Mouse (Mus musculus) small intestine, adult 2 months (tissue): Measurements from ENCODE around the gene Gpc1. TPM values are rescaled to one million over a fixed set of nuclear protein-coding genes. Genes with fewer than 3 reads are reported as not detected.

Source experiments
- H3K27ac ChIP-seq: fragments of 200-500 bp; 2 replicates; pipeline ENCODE4 v1.5.1; 2012; ENCODE audit warnings: low read depth, low read length, control low read depth, inconsistent platforms; ENCODE audit not compliant: insufficient read depth
- H3K27me3 ChIP-seq: fragments of 200-500 bp; 2 replicates; pipeline ENCODE4 v1.6.1; 2012; ENCODE audit warnings: mild to moderate bottlenecking, moderate library complexity, low read length, inconsistent platforms; ENCODE audit not compliant: control insufficient read depth, insufficient read depth
- H3K36me3 ChIP-seq: fragments of 200-500 bp; 2 replicates; pipeline ENCODE4 v1.6.1; 2012; ENCODE audit warnings: mild to moderate bottlenecking, low read length, control low read depth, inconsistent platforms; ENCODE audit not compliant: control insufficient read depth, insufficient read depth
- H3K4me1 ChIP-seq: fragments of 200-500 bp; 2 replicates; pipeline ENCODE4 v1.6.1; 2012; ENCODE audit warnings: low read length, inconsistent platforms, mixed read lengths; ENCODE audit not compliant: control insufficient read depth, insufficient read depth, insufficient read length
- H3K4me3 ChIP-seq: fragments of 200-500 bp; 2 replicates; pipeline ENCODE4 v1.5.1; 2012; ENCODE audit warnings: low read depth, mild to moderate bottlenecking, control low read depth, inconsistent platforms, low read length, moderate library complexity
- CTCF ChIP-seq: fragments of 200-500 bp; IDR thresholded peaks from 2 replicates; pipeline ENCODE4 v1.5.1; 2012; ENCODE audit warnings: low read depth, mild to moderate bottlenecking, control low read depth, inconsistent platforms, low read length, moderate library complexity, mixed read lengths; ENCODE audit not compliant: insufficient replicate concordance, insufficient read length; ENCODE audit errors: extremely low read depth
- POLR2A ChIP-seq: fragments of 200-500 bp; IDR thresholded peaks from 2 replicates; pipeline ENCODE4 v1.6.1; 2012; ENCODE audit warnings: low read depth, mild to moderate bottlenecking, control low read depth, inconsistent platforms, low read length, moderate library complexity
- WGBS: fragments of 180-500 bp; shearing (Covaris S2); methylation state at CpG from one replicate; pipeline ENCODE4 v1.1.7; 2018; 5-methylcytosine and 5-hydroxymethylcytosine counted together
- polyA plus RNA-seq: library from polyadenylated mRNA; depleted of rRNA; stranded (reverse); fragments of >200 nt; gene quantifications from 2 replicates; pipeline ENCODE4 v1.2.3, GENCODE M21; 2012

Gpc1 gene
- polyA plus RNA-seq, 1 experiment: 8.4 TPM

DNA sequence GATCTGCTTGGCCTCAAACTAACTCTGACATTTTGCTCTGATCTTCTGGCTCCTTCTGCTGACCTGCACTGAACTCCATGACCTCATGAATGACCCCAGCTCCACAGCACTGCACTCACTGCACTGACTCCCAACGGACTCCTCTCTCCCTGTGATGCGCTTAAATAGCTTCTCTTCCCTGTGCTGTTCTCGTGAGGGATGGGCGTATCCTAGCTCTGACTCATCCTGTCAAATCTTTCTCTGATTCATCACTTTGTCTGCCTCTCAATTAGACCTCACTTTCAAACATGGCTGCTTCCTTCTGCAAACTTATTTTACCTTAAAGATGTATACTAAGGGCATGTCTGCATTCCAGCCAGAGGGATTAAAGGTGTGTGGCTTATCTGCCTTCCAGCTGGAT, 21.8 kb upstream of the Gpc1 start:
- TF ChIP-seq CTCF: no peak
- no peak for TF ChIP-seq POLR2A
- no peaks in the 10 kb centered on the region for H3K4me1 ChIP-seq
- H3K36me3 ChIP-seq: no peaks in the 10 kb centered on the region
- no peak overlapping the region for H3K27ac ChIP-seq
- 76% methylated on average over 4 of the region's 4 CpGs for WGBS
- H3K27me3 ChIP-seq: no peaks in the 10 kb centered on the region
- no peak overlapping the region for H3K4me3 ChIP-seq

DNA sequence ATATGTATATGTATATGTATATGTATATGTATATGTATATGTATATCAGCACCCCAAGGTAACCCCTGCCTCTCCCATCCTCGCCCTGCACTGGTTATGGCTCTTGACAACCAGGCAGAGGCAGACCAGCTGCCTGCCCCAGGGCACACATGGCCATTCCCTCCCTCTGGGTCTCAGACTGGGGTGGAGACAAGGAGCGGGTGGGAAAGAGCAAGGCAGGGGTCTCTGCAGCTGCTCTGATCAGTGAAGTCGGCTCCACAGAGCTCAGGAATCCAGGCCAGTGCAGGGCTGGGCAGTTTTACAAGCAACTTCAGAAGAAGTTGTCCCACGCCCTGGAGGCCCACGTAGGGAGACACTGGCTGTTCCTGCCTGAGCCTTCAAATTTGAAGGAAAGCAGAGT, 17.1 kb upstream of the Gpc1 start:
- no peak for TF ChIP-seq CTCF
- no peak for TF ChIP-seq POLR2A
- Histone ChIP-seq H3K27ac (no peak overlapping the region), H3K4me1 (no peaks in the 10 kb centered on the region), H3K36me3 (no peaks in the 10 kb centered on the region), H3K27me3 (no peaks in the 10 kb centered on the region), H3K4me3 (no peak overlapping the region)
- 52% methylated on average over 5 of the region's 5 CpGs for WGBS

DNA sequence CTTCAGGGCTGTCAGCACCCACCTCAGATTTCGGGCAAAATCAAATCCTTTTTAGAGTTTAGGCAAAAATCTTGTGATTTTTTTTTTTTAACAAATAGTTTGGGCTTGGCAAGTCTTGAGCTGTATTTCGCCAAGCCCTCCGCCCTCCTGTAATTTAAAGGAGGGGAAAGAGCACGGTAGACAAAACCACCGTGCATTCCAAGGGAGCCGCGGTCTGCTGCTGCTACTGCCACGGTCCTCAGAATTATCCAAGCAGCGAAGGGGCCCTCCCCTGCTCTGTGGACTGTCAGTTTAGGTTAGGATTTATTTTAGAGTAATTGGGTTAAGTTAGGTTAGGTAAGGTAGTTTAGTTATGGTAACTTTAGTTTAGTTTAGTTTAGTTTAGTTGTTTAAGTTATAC, 16.3 kb upstream of the Gpc1 start:
- Histone ChIP-seq H3K4me3 (no peak overlapping the region), H3K27ac (no peak overlapping the region), H3K36me3 (no peaks in the 10 kb centered on the region), H3K4me1 (no peaks in the 10 kb centered on the region), H3K27me3 (no peaks in the 10 kb centered on the region)
- TF ChIP-seq CTCF: no peak
- WGBS: 76% methylated on average over 9 of the region's 9 CpGs

- Histone ChIP-seq H3K36me3 (no peaks in the 10 kb centered on the region), H3K27ac (no peak overlapping the region), H3K27me3 (no peaks in the 10 kb centered on the region), H3K4me3 (no peak overlapping the region), H3K4me1 (no peaks in the 10 kb centered on the region)
- WGBS: 64% methylated on average over 5 of the region's 5 CpGs
- TF ChIP-seq CTCF: no peak
- no peak for TF ChIP-seq POLR2A
These were observed 15.6 kb upstream of the Gpc1 start for GRCm38 (mm10) chr1:92815756-92816294.

GRCm38 (mm10) chr1:92830626-92831187, 738 bp upstream of the Gpc1 start:
- H3K27ac ChIP-seq: no peak overlapping the region

DNA sequence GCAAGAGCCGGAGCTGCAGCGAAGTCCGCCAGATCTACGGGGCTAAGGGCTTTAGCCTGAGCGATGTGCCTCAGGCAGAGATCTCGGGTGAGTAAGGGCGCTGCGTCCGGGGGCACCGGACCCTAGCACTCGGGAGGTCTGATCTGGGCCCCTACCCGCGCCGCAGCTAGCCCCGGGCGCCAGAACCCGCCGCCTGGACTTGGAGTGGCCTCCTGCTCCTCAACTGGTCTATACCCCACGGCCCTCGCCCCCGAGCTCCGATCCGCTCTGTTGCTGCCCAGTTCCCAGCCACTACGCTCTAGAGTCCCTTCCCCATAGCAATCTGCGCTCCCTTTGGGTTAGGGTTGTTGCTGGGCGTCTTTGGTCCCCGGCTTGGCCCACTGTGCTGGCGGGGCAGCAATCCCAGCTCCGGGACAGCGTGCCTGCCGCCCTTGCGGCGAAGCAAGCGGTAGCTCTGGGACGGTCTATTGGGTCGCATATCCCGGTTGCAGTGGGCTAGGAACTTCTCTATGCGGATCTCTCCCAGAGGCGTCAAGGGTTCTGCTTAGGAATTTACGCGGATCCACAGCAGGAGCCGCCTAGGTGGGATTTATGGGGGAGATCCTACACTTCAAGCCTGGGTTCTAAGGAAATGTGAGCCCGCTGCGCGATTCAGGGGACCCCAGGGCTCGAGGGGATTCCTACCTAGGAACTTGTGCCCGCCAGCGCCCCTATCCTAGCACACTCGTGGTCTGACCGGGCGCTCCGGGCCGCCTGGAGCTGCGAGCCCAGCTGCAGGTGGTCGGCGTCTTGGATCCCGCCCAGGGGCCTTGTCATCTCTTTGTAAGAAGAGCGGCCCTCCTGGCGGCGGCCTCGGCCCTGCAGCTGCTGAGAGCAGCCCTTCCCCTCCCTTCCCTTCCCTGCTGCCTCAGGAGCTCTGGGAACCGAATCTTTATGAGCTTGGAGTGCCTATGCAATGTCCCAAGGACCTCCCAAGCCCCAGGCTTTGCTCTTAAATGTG, 866 bp downstream of the Gpc1 start:
- WGBS: 3% methylated on average over 62 of the region's 62 CpGs
- H3K4me3 ChIP-seq: peak overlapping the region; percentile 57
- no peaks in the 10 kb centered on the region for H3K36me3 ChIP-seq
- TF ChIP-seq CTCF: no peak
- no peak overlapping the region for H3K27ac ChIP-seq
- peaks cover 21% of the 10 kb centered on the region for H3K27me3 ChIP-seq
- H3K4me1 ChIP-seq: peaks cover 5% of the 10 kb centered on the region; the same call in 1 of the 2 replicates

More at GRCm38 (mm10) chr1:92830626-92831187, 738 bp upstream of the Gpc1 start:
- 9% methylated on average over 13 of the region's 13 CpGs for WGBS
- Histone ChIP-seq H3K4me3 (peak overlapping the region; percentile 46), H3K36me3 (no peaks in the 10 kb centered on the region), H3K4me1 (peaks cover 5% of the 10 kb centered on the region; the same call in 1 of the 2 replicates), H3K27me3 (peaks cover 21% of the 10 kb centered on the region)
- TF ChIP-seq CTCF (no peak), POLR2A (no peak)

DNA sequence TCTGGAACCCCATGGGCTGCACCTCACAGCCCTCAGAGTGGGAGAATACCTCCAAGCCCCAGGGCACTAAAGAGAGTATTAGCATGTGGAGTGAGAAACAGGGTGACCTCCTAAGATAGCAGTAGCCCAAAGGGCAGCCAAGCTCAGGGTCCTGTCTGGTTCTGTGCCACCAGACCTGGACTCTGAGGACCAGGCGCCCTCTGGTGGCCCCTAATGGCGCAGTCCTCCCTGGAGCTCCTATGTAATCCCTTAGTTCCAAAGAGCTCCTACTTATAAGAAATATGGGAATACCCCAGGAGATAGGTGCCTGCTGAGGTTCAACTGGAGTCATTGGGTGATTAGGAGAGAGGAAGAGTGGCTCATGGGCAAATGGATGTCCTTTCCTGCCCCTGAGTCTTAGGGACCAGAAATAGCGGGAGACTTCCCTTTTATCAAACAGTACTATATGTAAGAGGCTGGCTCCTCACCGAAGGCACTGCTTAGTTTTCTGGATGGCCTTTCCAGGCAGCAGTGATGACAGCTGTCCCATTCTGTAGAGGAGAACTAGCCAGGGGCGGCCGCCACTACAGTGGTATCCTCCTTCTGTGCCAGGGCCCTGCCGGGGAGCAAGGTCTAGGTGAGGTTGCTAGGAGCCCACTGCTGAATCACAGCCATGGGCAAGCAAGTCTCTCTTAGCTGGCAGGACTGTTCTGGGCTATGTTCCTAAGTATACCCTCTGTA, 2.7 kb downstream of the Gpc1 start:
- Histone ChIP-seq H3K27ac (no peak overlapping the region), H3K4me3 (no peak overlapping the region), H3K4me1 (peaks cover 5% of the 10 kb centered on the region; the same call in 1 of the 2 replicates), H3K36me3 (no peaks in the 10 kb centered on the region), H3K27me3 (peaks cover 21% of the 10 kb centered on the region)
- no peak for TF ChIP-seq POLR2A
- TF ChIP-seq CTCF: peak; percentile 90
- 63% methylated on average over 7 of the region's 7 CpGs for WGBS
